Mouse (Mus musculus): Measurements from ENCODE around the gene Arid5a. TPM values are rescaled to one million over a fixed set of nuclear protein-coding genes. Genes with fewer than 3 reads are reported as not detected.

The Arid5a gene
- polyA plus RNA-seq, 1 experiment: 3.5 TPM

GRCm38 (mm10) chr1:36272546-36272945 is 35.0 kb upstream of the Arid5a start:
- no peak overlapping the region for H3K27ac ChIP-seq (ENCODE audit: insufficient read depth, low read length)
- H3K9ac ChIP-seq (ENCODE audit: low read depth, poor library complexity, severe bottlenecking): no peak overlapping the region
- TF ChIP-seq CTCF (IDR thresholded peaks at IDR 0.05; ENCODE audit: low read depth, low read length): no peak
- no peak for TF ChIP-seq POLR2A (IDR thresholded peaks at IDR 0.05; ENCODE audit: insufficient read depth, low read length)
- TF ChIP-seq EP300 (IDR thresholded peaks at IDR 0.05; ENCODE audit: insufficient read depth, low read depth, low read length): no peak

GRCm38 (mm10) chr1:36273288-36273687 is 34.2 kb upstream of the Arid5a start:
- Histone ChIP-seq H3K4me3 (ENCODE audit: low read depth, low read length) (0 out of 2 replicates have a peak overlapping the region, but pooled peaks have one; percentile 3), H3K9me3 (replicated peaks; ENCODE audit: control insufficient read depth, insufficient read depth, low read length, poor library complexity, severe bottlenecking) (no peaks in the 10 kb centered on the region), H3K36me3 (ENCODE audit: control insufficient read depth, insufficient read depth, low read length, poor library complexity, severe bottlenecking) (no peaks in the 10 kb centered on the region), H3K27me3 (ENCODE audit: control insufficient read depth, insufficient read depth, low read length, poor library complexity, severe bottlenecking) (no peaks in the 10 kb centered on the region), H3K9ac (ENCODE audit: low read depth, poor library complexity, severe bottlenecking) (no peak overlapping the region), H3K27ac (ENCODE audit: insufficient read depth, low read length) (no peak overlapping the region), H3K4me1 (ENCODE audit: control insufficient read depth, insufficient read depth, low read length) (no peaks in the 10 kb centered on the region)
- no peak for TF ChIP-seq EP300 (IDR thresholded peaks at IDR 0.05; ENCODE audit: insufficient read depth, low read depth, low read length)
- TF ChIP-seq CTCF (IDR thresholded peaks at IDR 0.05; ENCODE audit: low read depth, low read length): no peak
- TF ChIP-seq POLR2A (IDR thresholded peaks at IDR 0.05; ENCODE audit: insufficient read depth, low read length): no peak

More at GRCm38 (mm10) chr1:36272546-36272945, 35.0 kb upstream of the Arid5a start:
- Histone ChIP-seq H3K36me3 (ENCODE audit: control insufficient read depth, insufficient read depth, low read length, poor library complexity, severe bottlenecking) (no peaks in the 10 kb centered on the region), H3K27me3 (ENCODE audit: control insufficient read depth, insufficient read depth, low read length, poor library complexity, severe bottlenecking) (no peaks in the 10 kb centered on the region), H3K9me3 (replicated peaks; ENCODE audit: control insufficient read depth, insufficient read depth, low read length, poor library complexity, severe bottlenecking) (no peaks in the 10 kb centered on the region), H3K4me1 (ENCODE audit: control insufficient read depth, insufficient read depth, low read length) (no peaks in the 10 kb centered on the region), H3K4me3 (ENCODE audit: low read depth, low read length) (no peak overlapping the region)

GRCm38 (mm10) chr1:36274455-36274854 is 33.1 kb upstream of the Arid5a start, which contains the start of gene Neurl3:
Gene Neurl3, minus strand, starts transcription at chr1:36274679.
- Histone ChIP-seq H3K9ac (ENCODE audit: low read depth, poor library complexity, severe bottlenecking) (no peak within 1 kb of the TSS), H3K4me1 (ENCODE audit: control insufficient read depth, insufficient read depth, low read length) (no peaks in the 10 kb centered on the region), H3K4me3 (ENCODE audit: low read depth, low read length) (0 out of 2 replicates have a peak within 1 kb of the TSS, but pooled peaks have one; percentile 3)

DNA sequence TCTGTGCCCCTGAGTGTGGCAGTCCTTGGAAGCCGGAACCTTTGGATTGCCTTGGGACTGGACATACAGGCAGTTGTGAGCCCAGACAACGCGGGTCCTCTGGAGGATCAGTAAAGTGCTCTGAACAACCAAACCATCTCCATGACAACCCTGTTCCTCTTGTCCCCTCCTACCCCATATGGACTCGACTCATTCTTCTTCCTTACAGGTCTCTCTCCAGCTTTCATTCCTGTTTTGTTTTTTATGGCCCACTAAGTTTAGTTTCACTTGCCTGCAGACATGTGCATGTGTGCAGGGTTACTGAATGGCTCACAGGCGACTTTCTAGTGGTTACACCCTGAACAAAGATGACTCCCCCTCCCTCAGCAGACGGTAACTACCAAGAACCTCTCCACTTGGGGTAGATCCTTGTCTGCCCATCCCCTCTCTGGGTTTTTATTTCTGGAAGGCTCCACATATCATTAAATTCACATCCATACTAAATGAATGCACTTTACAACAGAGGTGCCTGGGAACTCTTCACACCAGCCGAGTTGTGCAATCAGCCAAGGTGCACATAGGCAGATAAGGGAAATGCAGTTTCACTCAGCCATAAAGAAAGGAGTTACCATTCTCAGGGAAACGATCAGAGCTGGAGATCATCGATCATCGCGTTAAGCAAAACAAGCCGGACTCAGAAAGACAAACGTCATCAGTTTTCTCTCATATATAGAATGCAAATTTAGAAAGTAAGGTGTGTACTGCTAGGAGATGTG is 31.7 kb upstream of the Arid5a start:
- H3K9ac ChIP-seq (ENCODE audit: low read depth, poor library complexity, severe bottlenecking): no peak overlapping the region
- no peak overlapping the region for H3K27ac ChIP-seq (ENCODE audit: insufficient read depth, low read length)
- H3K4me3 ChIP-seq (ENCODE audit: low read depth, low read length): no peak overlapping the region
- H3K27me3 ChIP-seq (ENCODE audit: control insufficient read depth, insufficient read depth, low read length, poor library complexity, severe bottlenecking): no peaks in the 10 kb centered on the region
- H3K9me3 ChIP-seq (replicated peaks; ENCODE audit: control insufficient read depth, insufficient read depth, low read length, poor library complexity, severe bottlenecking): no peaks in the 10 kb centered on the region
- no peaks in the 10 kb centered on the region for H3K4me1 ChIP-seq (ENCODE audit: control insufficient read depth, insufficient read depth, low read length)
- TF ChIP-seq EP300 (IDR thresholded peaks at IDR 0.05; ENCODE audit: insufficient read depth, low read depth, low read length): no peak
- TF ChIP-seq CTCF (IDR thresholded peaks at IDR 0.05; ENCODE audit: low read depth, low read length): no peak
- H3K36me3 ChIP-seq (ENCODE audit: control insufficient read depth, insufficient read depth, low read length, poor library complexity, severe bottlenecking): no peaks in the 10 kb centered on the region

More at GRCm38 (mm10) chr1:36274455-36274854, 33.1 kb upstream of the Arid5a start, which contains the start of gene Neurl3:
- TF ChIP-seq EP300 (IDR thresholded peaks at IDR 0.05; ENCODE audit: insufficient read depth, low read depth, low read length): no peak
- no peak for TF ChIP-seq POLR2A (IDR thresholded peaks at IDR 0.05; ENCODE audit: insufficient read depth, low read length)
- no peak for TF ChIP-seq CTCF (IDR thresholded peaks at IDR 0.05; ENCODE audit: low read depth, low read length)
- H3K27ac ChIP-seq (ENCODE audit: insufficient read depth, low read length): no peak within 1 kb of the TSS
- H3K27me3 ChIP-seq (ENCODE audit: control insufficient read depth, insufficient read depth, low read length, poor library complexity, severe bottlenecking): no peaks in the 10 kb centered on the region
- no peaks in the 10 kb centered on the region for H3K36me3 ChIP-seq (ENCODE audit: control insufficient read depth, insufficient read depth, low read length, poor library complexity, severe bottlenecking)
- H3K9me3 ChIP-seq (replicated peaks; ENCODE audit: control insufficient read depth, insufficient read depth, low read length, poor library complexity, severe bottlenecking): no peaks in the 10 kb centered on the region

- H3K9me3 ChIP-seq (replicated peaks; ENCODE audit: control insufficient read depth, insufficient read depth, low read length, poor library complexity, severe bottlenecking): no peaks in the 10 kb centered on the region
- no peaks in the 10 kb centered on the region for H3K27me3 ChIP-seq (ENCODE audit: control insufficient read depth, insufficient read depth, low read length, poor library complexity, severe bottlenecking)
- H3K27ac ChIP-seq (ENCODE audit: insufficient read depth, low read length): no peak overlapping the region
- H3K4me1 ChIP-seq (ENCODE audit: control insufficient read depth, insufficient read depth, low read length): no peaks in the 10 kb centered on the region
- TF ChIP-seq CTCF (IDR thresholded peaks at IDR 0.05; ENCODE audit: low read depth, low read length): peak; percentile 98
- TF ChIP-seq POLR2A (IDR thresholded peaks at IDR 0.05; ENCODE audit: insufficient read depth, low read length): no peak
- H3K4me3 ChIP-seq (ENCODE audit: low read depth, low read length): no peak overlapping the region
- H3K9ac ChIP-seq (ENCODE audit: low read depth, poor library complexity, severe bottlenecking): no peak overlapping the region
- no peaks in the 10 kb centered on the region for H3K36me3 ChIP-seq (ENCODE audit: control insufficient read depth, insufficient read depth, low read length, poor library complexity, severe bottlenecking)
These were observed 30.1 kb upstream of the Arid5a start for GRCm38 (mm10) chr1:36277267-36278060.

DNA sequence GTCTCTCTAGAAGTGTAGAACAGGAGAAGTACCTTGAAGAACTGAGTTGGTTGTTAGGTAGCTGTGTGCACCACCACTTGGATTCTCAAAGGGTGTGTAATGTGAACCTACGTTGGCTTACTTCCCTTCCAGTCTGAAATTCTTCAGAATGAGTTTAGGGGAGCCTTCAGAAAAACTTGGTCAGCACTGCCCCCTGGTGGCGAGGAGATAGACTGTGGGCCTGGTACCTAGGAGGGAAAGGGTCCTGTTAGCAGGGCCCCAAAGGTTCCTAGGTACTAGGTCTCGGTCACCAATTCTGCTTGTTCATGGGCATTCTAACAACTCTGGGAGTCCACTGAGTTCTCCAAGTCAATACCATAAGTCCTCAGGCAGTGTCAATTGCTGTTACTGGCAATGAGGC is 28.3 kb upstream of the Arid5a start:
- H3K36me3 ChIP-seq (ENCODE audit: control insufficient read depth, insufficient read depth, low read length, poor library complexity, severe bottlenecking): no peaks in the 10 kb centered on the region
- no peak overlapping the region for H3K9ac ChIP-seq (ENCODE audit: low read depth, poor library complexity, severe bottlenecking)
- H3K27ac ChIP-seq (ENCODE audit: insufficient read depth, low read length): no peak overlapping the region
- TF ChIP-seq CTCF (IDR thresholded peaks at IDR 0.05; ENCODE audit: low read depth, low read length) (peak; percentile 84), POLR2A (IDR thresholded peaks at IDR 0.05; ENCODE audit: insufficient read depth, low read length) (no peak)
- H3K4me3 ChIP-seq (ENCODE audit: low read depth, low read length): no peak overlapping the region
- no peaks in the 10 kb centered on the region for H3K4me1 ChIP-seq (ENCODE audit: control insufficient read depth, insufficient read depth, low read length)
- H3K9me3 ChIP-seq (replicated peaks; ENCODE audit: control insufficient read depth, insufficient read depth, low read length, poor library complexity, severe bottlenecking): no peaks in the 10 kb centered on the region
- H3K27me3 ChIP-seq (ENCODE audit: control insufficient read depth, insufficient read depth, low read length, poor library complexity, severe bottlenecking): no peaks in the 10 kb centered on the region

Measured in ES-Bruce4 (cell line).